Mouse (Mus musculus) cerebellum, adult 2 months (tissue): Measurements from ENCODE around the gene Arpc1b.
"Not testable (repeated sequence)": the region's sequence is repeated elsewhere in the genome, so short reads cannot be mapped to it uniquely, and the experiment has no call there.

Experiments used
- CTCF ChIP-seq: fragments of 200-500 bp; IDR thresholded peaks from 2 replicates; pipeline ENCODE4 v1.5.1; 2011; ENCODE audit warnings: low read depth, mild to moderate bottlenecking, control low read depth, low read length, moderate library complexity, borderline replicate concordance; ENCODE audit not compliant: insufficient read depth
- POLR2A ChIP-seq: fragments of 200-500 bp; IDR thresholded peaks from 2 replicates; pipeline ENCODE4 v1.6.1; 2011; ENCODE audit warnings: low read length, control low read depth, borderline replicate concordance; ENCODE audit not compliant: insufficient read depth

DNA sequence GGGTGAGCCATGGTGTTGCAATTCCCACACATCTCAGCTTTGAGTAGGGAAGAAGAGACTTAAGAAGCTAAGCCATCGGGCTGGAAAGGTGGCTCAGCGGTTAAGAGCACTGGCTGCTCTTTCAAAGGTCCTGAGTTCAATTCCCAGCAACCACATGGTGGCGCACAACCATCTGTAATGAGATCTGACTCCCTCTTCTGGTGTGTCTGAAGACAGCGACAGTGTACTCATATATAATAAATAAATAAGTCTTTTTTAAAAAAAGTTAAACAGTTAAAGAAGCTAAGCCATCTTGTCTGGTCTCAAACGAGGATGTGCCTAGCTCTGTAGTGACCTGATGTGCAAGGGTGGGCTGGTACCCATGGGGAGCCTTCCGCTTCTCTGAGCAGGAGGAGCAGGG is 19.3 kb downstream of the Arpc1b start:
- TF ChIP-seq CTCF, POLR2A: not testable (repeated sequence)
